Mouse (Mus musculus): ENCODE results near the gene Col6a2.

GRCm38 (mm10) chr10:76546566-76546965 lies 76.9 kb downstream of the Col6a2 start:
- TF ChIP-seq CTCF (IDR thresholded peaks at IDR 0.05; ENCODE audit: extremely low read depth, insufficient read length, insufficient replicate concordance, low read depth, low read length) (no peak), POLR2A (IDR thresholded peaks at IDR 0.05; ENCODE audit: low read depth, low read length) (no peak)

All from small intestine, adult 2 months (tissue).